ENCODE assay signal across 15 mouse cellular contexts in the genomic region with DNA sequence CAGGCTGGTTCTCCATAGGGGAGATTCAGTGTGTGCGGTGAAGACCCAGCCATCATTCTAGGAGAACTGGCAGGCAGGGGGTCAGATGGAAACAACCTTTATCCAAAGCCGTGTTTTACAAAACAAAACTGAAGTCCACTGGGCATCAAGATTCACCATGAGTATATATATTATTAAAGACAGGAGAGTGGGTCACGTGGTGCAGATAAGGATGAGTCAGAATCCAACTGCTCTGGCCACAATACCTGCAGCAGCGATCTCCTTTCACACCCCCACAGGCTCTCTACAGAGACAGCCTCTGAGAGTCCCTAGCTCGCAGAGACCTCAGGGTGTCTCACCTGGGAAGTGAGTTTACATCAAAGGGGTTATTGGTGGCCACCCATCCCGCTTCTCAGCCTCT.
"Had no signal": no experiment of that assay in that cellular context is flagged by ENCODE, and none has a peak within 500 bp of the region (broad histone marks: within the 10 kb centered on the region; RNA-seq: fewer than 3 reads in every experiment).

No protein-coding gene starts in this region.

- H3K27ac ChIP-seq: liver, embryonic 14.5 days; midbrain, embryonic 10.5 days; midbrain, embryonic 13.5 days; midbrain, embryonic 15.5 days; neural tube, embryonic 12.5 days had no signal

- H3K36me3 ChIP-seq: midbrain, embryonic 10.5 days; midbrain, embryonic 13.5 days; midbrain, embryonic 15.5 days; neural tube, embryonic 12.5 days had no signal

- H3K27me3 ChIP-seq: midbrain, embryonic 13.5 days; midbrain, embryonic 15.5 days; neural tube, embryonic 12.5 days had no signal

- H3K9me3 ChIP-seq: midbrain, embryonic 10.5 days; midbrain, embryonic 13.5 days; midbrain, embryonic 15.5 days; neural tube, embryonic 12.5 days had no signal

- H3K4me2 ChIP-seq: lung, embryonic 14.5 days; midbrain, embryonic 13.5 days; midbrain, embryonic 15.5 days; neural tube, embryonic 12.5 days had no signal

- H3K4me1 ChIP-seq: midbrain, embryonic 15.5 days; neural tube, embryonic 12.5 days had no signal

- ATAC-seq: midbrain, embryonic 13.5 days; midbrain, embryonic 15.5 days had no signal

- DNase-seq: lung, adult 18-20 months; lung, embryonic 14.5 days; lung, postnatal 10 days; lung, postnatal 4 days; right cerebral cortex, postnatal 25 days; right cerebral cortex, postnatal 4 days; spleen, adult 18-20 months; thymus, adult 18-20 months; thymus, postnatal 14 days; thymus, postnatal 36 days had no signal

- H3K4me3 ChIP-seq: midbrain, embryonic 10.5 days; midbrain, embryonic 13.5 days; midbrain, embryonic 15.5 days; neural tube, embryonic 12.5 days had no signal

- H3K9ac ChIP-seq: liver, embryonic 14.5 days; lung, embryonic 14.5 days; midbrain, embryonic 13.5 days; midbrain, embryonic 15.5 days; neural tube, embryonic 12.5 days had no signal
